Mouse (Mus musculus): Measurements from ENCODE around the gene Mtg2.

Gene Mtg2

GRCm38 (mm10) chr2:180053001-180053400, 17.4 kb upstream of the Mtg2 start:
- DNase-seq: no peak

DNA sequence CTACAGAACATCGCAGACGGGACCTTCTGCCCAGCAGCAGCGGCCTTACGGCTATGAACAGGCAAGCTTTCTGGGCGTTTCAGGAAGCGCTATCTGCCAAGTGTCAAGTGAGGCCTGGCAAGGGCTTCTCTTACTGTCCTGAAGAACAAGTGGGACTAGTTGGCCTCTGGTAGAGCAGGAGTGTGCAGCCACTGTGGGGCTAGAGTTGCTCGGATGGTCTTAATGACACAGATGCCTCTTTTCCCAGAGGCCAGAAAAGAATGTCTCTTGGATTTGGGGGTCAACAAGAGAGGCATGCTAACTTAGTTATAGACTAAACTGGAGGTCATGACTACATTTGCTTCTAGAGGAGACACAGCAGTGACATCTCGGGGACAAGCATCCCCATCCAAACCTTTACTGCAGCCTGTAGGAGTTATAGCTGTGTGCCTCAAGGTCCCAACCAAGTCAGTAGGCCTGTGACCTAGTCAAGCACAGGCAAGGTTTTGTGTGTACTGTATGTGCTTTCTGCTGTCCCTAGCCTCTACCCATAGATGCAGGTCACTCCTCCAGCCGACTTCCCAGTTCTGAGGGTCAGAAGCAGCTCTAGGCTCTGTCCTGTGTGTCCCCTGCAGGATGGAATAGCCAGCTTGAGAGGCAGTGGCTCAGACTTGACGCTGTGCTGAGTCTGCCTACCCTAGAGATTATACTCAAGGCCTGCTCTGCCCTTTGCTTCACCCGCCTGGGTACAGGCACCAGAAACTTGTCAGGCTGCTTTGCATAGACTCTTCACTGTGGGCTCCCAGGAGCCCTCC, 6.9 kb upstream of the Mtg2 start:
- no peak for DNase-seq

DNA sequence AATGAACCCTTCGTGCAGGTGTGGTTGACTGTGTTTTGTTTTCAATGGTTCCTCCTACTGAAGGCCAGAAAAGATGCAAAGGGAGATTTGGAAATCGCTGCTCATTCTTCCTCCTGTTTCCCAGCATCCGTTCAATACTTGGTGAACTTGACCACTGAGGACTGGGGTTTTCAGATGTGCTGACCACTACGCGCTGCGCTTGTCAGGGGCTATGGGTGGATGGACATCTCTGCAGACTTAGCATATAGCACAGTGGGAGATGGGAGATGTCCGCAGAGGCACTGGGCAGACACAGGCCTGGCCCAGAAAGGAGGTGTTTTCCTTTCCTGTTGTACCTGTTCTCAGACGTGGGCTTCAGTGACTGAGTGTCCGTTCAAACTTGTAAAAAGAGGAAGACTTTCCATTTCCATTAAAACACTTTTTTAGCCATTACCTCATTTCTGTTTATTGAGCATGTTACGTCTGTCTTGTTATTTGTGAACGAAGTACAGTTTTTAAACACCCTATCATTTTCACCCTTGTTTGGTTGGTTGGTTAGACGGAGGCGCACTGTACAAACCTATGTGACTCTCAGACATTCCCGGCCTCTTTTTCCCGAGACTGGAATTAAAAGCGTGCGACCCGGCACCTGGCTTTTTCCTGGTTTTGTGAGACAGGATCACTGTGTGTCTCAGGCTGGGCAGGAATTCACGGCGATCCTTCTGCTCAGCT, 463 bp upstream of the Mtg2 start:
- DNase-seq: no peak

GRCm38 (mm10) chr2:180071671-180072070, 1.3 kb downstream of the Mtg2 start:
- DNase-seq: no peak

- no peak for DNase-seq
Observed at GRCm38 (mm10) chr2:180072886-180073285, 2.5 kb downstream of the Mtg2 start.

DNA sequence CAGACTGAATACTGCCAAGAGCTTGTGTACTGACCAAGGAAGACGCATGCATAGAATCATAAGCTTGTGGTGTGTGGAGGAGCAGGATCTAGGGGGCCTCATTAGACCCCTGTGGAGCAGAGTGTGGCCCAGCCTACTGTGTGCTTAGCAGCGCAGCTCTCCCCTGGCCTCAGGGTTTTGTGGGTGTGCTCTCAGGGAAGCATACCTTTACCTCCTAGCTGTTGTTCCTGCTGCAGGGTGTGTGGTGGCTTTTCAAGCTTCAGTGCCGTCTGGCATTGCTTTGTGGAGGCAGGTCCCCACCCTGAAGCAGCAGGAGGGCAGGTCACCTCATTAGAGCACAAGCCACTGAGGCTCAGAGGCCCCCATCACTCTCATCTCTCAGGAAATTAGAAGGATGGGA, 7.2 kb downstream of the Mtg2 start:
- DNase-seq: no peak

GRCm38 (mm10) chr2:180080680-180081079, 10.3 kb downstream of the Mtg2 start:
- no peak for DNase-seq

DNA sequence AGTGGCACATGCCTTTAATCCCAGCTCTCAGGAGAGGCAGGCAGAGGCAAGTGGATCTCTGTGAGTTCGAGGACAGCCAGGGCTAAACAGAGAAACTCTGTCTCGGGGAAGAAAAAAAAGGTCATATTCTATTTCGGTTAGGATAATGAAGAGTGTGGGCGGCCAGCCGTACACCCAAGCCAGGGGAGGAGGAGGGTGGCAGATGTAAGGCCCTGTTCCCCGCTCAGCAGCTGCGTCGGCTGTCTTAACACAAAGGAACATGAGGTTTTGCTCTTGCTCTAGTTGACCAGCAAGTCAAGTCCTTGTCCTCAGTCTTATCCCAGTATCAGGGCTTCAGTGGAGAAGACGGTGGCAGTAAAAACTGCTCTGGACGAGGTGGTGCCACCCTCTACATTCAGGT, 12.7 kb downstream of the Mtg2 start:
- DNase-seq: no peak

DNA sequence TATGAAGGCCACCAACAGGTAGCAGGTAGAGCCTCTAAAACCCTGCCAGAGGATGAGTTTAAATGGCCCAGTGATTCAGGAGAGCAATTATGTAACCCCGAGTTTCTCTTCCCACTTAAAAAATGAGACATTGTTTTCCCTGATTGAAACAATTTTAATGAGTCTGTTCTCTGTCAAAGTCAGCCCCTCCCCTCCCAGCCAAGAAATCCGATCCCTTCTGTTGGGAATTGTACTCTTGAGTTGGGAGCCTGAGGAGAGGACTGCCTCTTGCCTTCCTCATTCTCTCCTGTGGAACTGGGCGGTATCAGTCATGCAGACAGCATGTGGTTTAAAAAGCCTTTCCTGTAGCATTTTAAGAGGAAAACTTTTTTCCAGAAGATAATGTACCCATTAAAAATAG, 14.2 kb downstream of the Mtg2 start:
- DNase-seq: no peak

GRCm38 (mm10) chr2:180085926-180086636, 15.7 kb downstream of the Mtg2 start:
- DNase-seq: no peak

GRCm38 (mm10) chr2:180086637-180087027, 16.2 kb downstream of the Mtg2 start:
- DNase-seq: no peak

DNA sequence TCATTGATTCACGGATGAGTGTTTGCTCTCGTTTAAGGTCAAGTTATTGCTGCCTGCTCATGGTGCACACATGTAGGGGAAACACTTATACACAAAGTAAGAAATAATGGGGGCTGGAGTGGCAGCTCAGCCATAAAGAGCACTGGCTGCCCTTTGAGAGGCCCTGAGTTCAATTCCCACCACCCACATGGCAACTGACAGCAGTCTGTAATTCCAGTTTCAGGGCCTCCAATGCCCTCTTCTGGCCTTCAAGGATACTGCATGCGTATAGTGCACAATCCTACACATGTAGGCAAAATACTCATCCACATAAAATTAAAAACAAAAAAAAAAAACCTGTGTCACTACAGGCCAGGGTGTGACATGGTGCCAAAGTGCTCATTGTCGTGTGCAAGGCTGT, 17.1 kb downstream of the Mtg2 start:
- DNase-seq: no peak

DNA sequence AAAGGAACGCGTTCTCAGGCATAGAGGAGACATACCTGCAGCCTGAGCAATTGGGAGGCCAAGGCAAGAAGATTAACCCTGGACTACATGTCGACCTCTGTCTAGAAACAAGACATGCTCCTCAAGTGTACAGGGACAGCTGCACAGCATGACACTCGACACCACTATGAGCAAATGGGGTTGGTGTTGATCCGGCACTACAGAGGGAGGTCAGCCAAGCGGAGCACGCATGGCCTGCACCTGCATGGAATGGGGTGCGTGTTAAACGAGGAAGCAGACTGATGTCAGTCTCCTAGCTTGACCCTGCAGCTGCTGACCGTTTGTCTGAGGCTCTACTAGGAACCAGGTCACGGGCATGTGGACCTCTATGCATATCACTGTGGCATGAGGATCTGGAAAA, 19.9 kb downstream of the Mtg2 start:
- no peak for DNase-seq

- no peak for DNase-seq
Observed at GRCm38 (mm10) chr2:180095711-180096110, 25.3 kb downstream of the Mtg2 start.

- no peak for DNase-seq
Observed at GRCm38 (mm10) chr2:180097585-180097984, 27.2 kb downstream of the Mtg2 start.

DNA sequence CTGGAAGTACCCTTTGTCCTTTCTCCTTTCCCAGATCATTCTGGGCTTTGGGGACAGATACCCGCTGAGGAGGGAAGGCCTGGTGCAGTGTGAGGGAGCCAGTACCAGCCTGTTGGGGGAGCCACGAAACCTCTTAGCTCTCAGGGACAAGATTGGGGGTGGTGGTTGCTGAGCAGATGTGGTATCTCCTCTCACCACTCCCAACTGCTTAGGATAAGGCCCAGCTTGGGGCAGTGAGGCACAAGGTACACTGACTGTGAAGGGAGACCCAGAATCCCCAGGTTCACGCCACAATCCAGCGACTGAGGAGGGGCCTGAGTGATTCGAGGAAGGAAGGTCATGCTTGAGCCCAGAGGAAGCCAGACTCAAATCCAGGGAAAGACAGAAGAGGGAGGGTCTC, 27.8 kb downstream of the Mtg2 start:
- no peak for DNase-seq

DNA sequence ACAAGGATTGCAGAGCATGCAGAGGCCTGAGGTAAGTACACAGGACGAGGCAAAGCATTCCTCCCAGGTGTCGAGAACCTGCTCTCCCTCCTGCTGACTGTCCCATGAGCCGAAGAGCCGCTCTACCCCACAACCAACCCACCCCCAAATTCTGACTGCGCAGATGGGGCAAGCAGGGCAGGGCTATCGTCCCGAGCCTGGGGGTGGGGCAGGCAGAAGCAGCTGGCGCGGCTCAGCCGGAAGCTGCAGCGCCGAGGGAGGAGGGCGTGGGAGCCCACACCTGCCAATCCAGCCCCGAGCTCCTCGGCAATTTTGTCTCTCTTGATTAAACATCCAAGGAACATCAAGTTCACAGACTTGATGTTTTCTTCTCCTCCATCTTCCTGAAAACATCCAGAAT, 29.1 kb downstream of the Mtg2 start:
- peak in 1 of 2 experiments; percentile 26 for DNase-seq

- no peak for DNase-seq
Observed at GRCm38 (mm10) chr2:180103151-180103977, 33.0 kb downstream of the Mtg2 start.

DNA sequence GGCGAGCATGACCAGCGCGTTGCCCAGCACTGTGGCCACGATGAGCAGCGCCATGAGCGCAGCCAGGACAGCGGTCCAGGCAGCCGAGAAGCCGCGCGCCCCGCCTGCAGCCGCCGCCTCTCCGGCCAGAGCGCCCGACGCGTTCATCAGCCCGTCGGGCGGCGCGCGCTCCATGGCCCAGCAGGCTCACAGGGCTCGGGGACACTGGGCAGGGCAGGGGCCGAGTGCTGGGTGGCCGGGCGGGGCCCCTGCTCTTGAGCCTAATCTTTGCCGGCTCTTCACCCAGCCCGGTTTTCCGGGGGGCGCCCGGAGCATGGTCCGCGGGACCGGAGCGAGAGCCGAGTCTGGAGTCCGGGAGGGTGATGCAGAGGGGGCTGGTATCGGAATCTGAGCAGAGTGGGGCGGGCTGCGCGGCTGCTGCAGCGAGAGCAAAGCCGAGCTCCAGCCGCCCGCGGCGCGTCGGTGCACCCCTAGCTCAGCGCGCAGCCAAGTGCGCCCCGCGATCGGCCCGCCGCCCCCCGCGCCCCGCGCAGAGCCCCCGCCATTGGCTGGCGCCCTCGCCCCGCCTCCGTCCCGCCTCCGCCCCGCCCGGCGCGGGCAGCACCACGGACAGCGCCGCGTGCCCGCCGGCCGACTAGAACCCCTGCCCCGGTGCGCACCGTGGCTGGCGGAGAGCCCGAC, 33.7 kb downstream of the Mtg2 start, which contains the start of gene Hrh3:
Gene Hrh3 (minus strand): TSS at position 511 of the 681 bp plus-strand sequence.
- peak; percentile 79 to 83 for DNase-seq

DNA sequence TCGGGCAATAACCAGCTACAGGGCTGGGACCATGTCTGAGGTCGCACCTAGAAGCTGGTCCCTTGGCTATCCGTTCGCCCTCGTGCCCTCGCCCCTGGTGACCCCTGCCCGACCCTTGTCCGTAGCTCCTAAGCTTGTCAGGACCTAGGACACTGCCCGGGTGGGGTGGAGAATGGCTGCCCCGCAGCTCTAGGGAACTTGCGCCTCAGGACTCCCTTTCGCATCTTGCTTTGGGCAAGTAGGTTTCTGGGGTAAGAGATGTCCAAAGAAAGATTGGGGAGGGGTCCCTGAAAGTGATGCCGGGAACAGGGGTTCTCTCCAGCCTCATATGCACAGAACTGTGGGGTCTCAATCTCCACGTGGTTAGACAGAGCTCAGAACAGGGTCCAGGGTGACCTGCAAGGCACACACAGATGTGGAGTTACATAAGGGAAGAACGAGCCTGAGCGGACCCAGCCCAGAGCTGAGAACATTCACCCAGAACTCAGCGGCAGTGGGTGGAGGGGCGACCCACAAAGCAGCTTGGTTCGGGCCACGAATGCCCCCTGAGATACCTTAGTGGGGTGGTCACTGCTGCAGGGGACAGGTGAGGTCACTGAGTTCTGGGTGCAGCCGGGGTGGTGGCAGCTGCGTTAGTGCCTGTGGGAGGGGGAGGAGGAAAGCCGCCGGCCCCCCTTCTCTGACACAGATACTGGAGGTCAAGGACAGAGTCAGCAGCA, 34.4 kb downstream of the Mtg2 start:
- no peak for DNase-seq

DNA sequence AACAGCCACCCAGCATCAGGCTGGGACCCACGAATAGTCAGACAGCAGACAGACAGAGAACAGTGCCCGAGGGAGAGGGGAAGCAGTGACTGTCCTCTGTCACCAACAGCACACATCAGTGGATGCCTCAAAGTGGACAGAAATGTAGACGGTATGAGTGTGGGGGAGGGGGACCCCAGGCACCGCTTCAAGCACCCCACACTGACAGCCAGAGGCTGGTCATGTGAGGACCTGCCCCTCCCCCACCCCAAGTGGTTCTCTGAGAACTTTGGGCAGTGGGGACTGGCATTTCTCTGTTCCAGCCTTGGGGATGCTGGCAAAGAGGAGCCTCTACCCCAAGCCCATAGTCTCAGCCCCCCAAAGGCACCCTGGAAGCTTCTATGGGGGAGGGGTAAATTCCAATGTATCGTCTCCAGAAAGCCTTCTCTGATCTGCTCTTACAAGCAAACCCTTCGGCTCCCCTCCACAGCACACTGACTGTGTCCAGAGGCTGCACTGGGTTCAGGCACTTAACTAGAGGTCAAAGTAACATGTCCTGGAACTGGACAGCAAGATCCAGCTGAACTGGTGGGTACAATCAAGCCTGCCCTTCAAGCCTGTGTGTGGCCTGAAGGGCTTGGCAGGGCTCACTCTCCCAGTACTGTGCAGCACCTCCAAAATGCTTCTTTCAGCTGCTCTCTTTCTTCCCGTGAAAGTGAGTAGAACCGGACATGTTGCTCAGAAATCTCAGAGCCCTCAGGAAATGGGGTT, 35.2 kb downstream of the Mtg2 start:
- no peak for DNase-seq

All from B cell, adult 2 months (primary cell).